Mouse (Mus musculus) adrenal gland (tissue): ENCODE measurements around the gene Magix.

Experiments used
- intact Hi-C: fragments of 180-260 bp; cut with DNase I; formaldehyde crosslinking; loops from one replicate; pipeline ENCODE4 v1.15.1; 2025

Gene Magix

GRCm38 (mm10) chrX:7674284-7675000, 6.6 kb downstream of the Magix start:
- intact Hi-C loops = loop anchor here (10.0 kb wide), 1 partner anchor 250 kb away; no protein-coding TSS in a partner anchor

- intact Hi-C loops = loop anchor here (10.0 kb wide), 1 partner anchor 249 kb away; no protein-coding TSS in a partner anchor
Observed at GRCm38 (mm10) chrX:7673578-7674281, 7.3 kb downstream of the Magix start.

DNA sequence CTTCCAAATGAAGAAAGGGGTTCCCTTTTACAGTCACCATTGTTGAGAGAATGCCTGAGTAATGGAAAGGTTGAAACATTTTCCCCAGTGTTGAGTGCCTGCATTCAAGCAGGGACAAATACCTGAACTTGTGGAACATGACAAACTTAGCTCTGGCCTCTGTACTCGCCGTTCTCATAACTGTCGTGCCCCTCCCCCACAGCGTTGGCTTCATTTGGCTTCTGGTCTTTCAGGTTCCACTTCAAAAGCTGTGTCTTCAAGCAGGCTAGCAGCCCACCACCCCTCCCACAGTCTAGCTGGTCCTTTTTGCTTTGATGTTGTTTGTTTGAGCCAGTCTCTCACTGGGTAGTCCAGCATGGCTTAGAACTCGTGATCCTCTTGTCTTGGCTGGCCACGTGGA, 8.3 kb downstream of the Magix start:
- intact Hi-C loops = loop anchor here (10.0 kb wide), 1 partner anchor 248 kb away; no protein-coding TSS in a partner anchor

GRCm38 (mm10) chrX:7670921-7671623, 10.0 kb downstream of the Magix start, which contains the start of gene Plp2:
TSS of gene Plp2 (minus strand) at chrX:7671390.
- intact Hi-C loops = loop anchor here (10.0 kb wide), 1 partner anchor 246 kb away; no protein-coding TSS in a partner anchor

DNA sequence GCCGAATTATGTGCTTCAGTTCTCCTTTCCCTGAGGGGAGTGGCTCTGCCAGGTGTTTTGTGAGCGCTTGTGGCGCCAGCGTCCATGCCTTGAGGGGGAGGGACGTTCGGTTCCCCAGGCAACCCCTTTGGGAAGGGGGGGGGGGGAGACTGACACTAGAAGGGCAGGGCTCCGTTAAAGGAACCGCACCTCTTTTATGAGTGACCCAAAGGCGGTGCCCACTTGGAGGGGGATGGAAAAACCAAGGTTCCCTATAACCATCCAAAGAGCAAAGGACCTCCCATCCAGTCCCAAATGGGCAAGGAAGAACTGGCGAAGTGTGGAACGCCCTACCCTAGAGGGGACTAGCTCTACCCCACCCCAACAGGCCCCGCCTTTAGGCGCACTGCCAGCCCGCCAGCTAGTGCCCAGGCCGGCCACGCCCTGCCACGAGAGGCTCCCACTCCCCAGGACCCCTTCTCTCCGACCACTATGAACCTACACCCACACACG, 10.6 kb downstream of the Magix start:
- intact Hi-C loops = loop anchor here (10.0 kb wide), 1 partner anchor 246 kb away; no protein-coding TSS in a partner anchor

DNA sequence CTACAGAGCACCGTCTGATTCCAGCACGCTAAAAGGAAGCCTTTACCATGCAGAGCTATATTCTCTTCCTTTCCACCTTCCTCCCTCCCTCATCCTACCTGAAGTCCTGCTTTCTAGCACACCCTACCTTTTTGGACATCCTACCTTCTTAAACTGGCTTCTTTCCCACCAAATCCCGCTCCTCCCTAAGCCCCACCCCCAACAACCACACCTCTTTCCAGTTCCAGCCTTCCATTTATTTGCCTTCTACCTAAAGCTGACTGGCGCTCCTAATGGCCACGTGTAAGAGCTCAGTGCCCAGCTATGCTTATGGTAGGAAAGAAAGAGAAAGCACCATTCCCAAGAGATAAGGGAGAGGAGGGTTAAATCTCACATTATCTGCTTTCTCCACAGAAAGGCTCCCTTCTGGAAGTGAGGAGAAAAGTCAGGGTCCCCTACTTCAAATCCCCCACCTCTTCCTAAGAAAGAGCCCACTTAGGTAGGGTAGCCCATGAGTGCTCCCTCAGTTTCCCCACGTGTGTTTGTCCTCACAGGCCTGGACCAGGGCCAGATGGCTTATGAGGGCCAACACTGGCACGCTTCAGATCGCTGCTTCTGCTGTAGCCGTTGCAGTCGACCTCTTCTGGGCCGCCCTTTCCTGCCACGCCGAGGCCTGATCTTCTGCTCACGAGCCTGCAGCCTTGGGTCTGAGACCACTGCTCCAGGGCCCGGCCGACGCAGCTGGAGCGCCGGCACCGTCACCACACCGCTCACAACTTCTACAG, 15.1 kb downstream of the Magix start:
- intact Hi-C loops = no loop called here

GRCm38 (mm10) chrX:7664791-7665190, 16.3 kb downstream of the Magix start:
- intact Hi-C loops = no loop called here

GRCm38 (mm10) chrX:7662936-7663335, 18.1 kb downstream of the Magix start:
- intact Hi-C loops = no loop called here

DNA sequence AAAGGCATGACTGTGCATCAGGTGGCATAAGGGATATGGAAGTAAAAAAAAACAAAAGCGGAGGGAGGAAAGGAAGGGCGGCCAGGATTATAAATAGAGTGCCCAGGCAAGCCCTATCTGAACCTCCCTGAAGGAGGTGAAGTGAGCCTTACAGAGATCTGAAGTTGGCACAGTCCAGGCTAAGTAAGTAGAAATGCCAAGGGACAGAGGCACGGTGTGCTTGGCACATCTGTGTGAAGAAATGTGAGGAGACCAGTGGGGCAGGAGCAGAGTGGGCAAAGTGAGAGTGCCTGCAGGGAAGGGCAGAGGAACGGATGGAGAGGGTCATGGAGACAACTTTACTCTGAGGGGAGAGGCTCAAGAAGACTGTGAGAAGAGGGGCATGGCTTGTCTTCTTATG, 20.0 kb downstream of the Magix start:
- intact Hi-C loops = no loop called here

- intact Hi-C loops = no loop called here
Observed at GRCm38 (mm10) chrX:7658785-7659589, 22.1 kb downstream of the Magix start.

GRCm38 (mm10) chrX:7658031-7658784, 22.8 kb downstream of the Magix start:
- intact Hi-C loops = no loop called here

GRCm38 (mm10) chrX:7657221-7657639, 23.8 kb downstream of the Magix start, which contains the start of gene Prickle3:
TSS of gene Prickle3 (plus strand) at chrX:7657260.
- intact Hi-C loops = no loop called here

GRCm38 (mm10) chrX:7648671-7649304, 32.3 kb downstream of the Magix start:
- intact Hi-C loops = no loop called here

DNA sequence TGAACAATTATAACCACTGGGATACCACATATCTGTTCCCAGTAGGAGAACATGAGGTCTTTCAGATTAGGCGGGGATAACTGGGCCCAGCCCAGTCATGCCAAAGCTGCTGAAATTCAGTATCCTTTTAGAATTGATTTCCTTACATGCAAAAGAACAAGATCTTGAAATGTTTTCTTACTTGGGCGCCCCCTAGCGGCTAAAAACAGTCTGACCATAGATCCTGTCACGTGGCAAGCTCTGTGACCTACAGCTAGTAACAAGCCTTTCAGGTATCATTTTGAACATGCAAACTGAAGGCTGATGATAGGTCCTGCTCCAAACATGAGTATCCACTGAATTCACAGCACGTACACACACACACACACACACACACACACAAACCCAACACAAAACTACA, 35.7 kb downstream of the Magix start:
- intact Hi-C loops = loop anchor here (2.0 kb wide), 1 partner anchor 171 kb away; no protein-coding TSS in a partner anchor

- intact Hi-C loops = no loop called here
Observed at GRCm38 (mm10) chrX:7640785-7641184, 40.3 kb downstream of the Magix start.

DNA sequence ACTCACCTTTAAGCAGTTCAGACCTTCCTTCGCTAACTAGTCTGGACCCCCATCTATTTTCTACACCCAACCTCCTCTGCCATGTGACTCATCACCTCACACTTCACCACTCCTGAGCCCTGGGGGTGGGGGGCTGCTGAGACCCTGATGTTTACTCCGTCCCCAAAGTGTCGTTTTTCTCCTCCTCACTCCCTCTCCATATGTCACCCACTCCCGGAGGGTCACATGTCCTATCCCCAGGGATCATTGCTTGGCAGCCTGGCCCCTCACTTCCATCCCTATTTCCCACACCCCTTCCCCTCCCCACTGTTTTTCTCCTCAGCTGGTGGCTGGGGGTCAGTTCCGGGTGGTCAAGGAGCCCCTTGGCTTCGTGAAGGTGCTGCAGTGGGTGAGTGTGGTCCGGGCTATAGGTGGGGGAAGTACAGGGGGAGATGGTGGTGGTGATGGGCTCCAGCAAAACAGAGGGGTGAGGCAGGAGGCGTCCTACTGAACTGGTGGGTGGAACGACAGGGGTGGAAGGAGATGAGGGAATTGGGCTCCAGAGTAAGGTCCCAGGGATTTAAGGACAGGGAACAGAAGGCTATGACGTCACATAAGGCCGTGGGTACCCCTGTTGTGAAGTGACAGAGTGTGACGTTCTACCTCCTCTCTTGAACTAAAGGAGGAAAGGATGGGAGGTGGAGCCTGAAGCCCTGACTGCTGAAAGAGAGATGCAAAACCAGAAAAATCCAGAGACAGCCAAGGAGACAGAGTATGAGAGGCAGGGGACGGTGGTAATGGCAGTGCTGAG, 41.3 kb downstream of the Magix start:
- intact Hi-C loops = no loop called here

GRCm38 (mm10) chrX:7638401-7639091, 42.5 kb downstream of the Magix start, which contains the start of gene Syp:
TSS of gene Syp (plus strand) at chrX:7638471.
- intact Hi-C loops = no loop called here
